Mouse (Mus musculus) heart, embryonic 16.5 days (tissue): ENCODE results near the gene Mrpl39. TPM values are rescaled to one million over a fixed set of nuclear protein-coding genes. Genes with fewer than 3 reads are reported as not detected.

Experiments used
- ATAC-seq: fragments of 200-750 bp; cut with Nextera tagmentation; replicated peaks from 2 replicates; pipeline ENCODE4 v1.8.0; 2017; ENCODE audit warnings: moderate number of reproducible peaks; ENCODE audit not compliant: insufficient read depth, low FRiP score; ENCODE audit errors: extremely low read depth
- H3K27ac ChIP-seq: fragments of 300-500 bp; sonication (generic); 2 replicates; pipeline ENCODE4 v1.5.1; 2014; ENCODE audit warnings: mild to moderate bottlenecking, low read length, control low read depth, moderate library complexity
- H3K27me3 ChIP-seq: fragments of 300-500 bp; sonication (generic); 2 replicates; pipeline ENCODE4 v1.6.1; 2014; ENCODE audit warnings: low read length, mixed read lengths; ENCODE audit not compliant: control insufficient read depth, insufficient read depth
- H3K36me3 ChIP-seq: fragments of 300-500 bp; sonication (generic); 2 replicates; pipeline ENCODE4 v1.6.1; 2014; ENCODE audit not compliant: control insufficient read depth, insufficient read depth
- H3K4me1 ChIP-seq: fragments of 300-500 bp; sonication (generic); 2 replicates; pipeline ENCODE4 v1.6.1; 2014; ENCODE audit warnings: low read length, mixed read lengths; ENCODE audit not compliant: control insufficient read depth, insufficient read depth
- H3K4me2 ChIP-seq: fragments of 300-500 bp; sonication (generic); 2 replicates; pipeline ENCODE4 v1.6.1; 2014; ENCODE audit warnings: low read depth, mild to moderate bottlenecking, control low read depth, low read length
- H3K4me3 ChIP-seq: fragments of 300-500 bp; sonication (generic); 2 replicates; pipeline ENCODE4 v1.5.1; 2014; ENCODE audit warnings: mild to moderate bottlenecking, control low read depth, low read length
- H3K9ac ChIP-seq: fragments of 300-500 bp; sonication (generic); 2 replicates; pipeline ENCODE4 v1.6.1; 2014; ENCODE audit warnings: low read length, control low read depth
- H3K9me3 ChIP-seq: fragments of 300-500 bp; sonication (generic); replicated peaks from 2 replicates; pipeline ENCODE4 v1.6.1; 2016; ENCODE audit warnings: low read length; ENCODE audit not compliant: control insufficient read depth
- WGBS: fragments of 180-500 bp; shearing (Covaris S2); extraction: QIAGEN DNeasy Blood & Tissue Kit; methylation state at CpG from one replicate; pipeline ENCODE4 v1.1.7; 2014; 5-methylcytosine and 5-hydroxymethylcytosine counted together
- polyA plus RNA-seq: library from polyadenylated mRNA; unstranded; fragments of >200 nt; fragmentation: Nextera tagmentation; extraction: Ambion mirVana; gene quantifications from 2 replicates; pipeline ENCODE4 v1.2.1, GENCODE M21; 2015

Gene Mrpl39
- polyA plus RNA-seq, 1 experiment from 2014 or later, result 53.4 TPM

- ATAC-seq, result no peak
Measured at GRCm38 (mm10) chr16:84716724-84717617, 18.6 kb downstream of the Mrpl39 start.

GRCm38 (mm10) chr16:84716197-84716596, 19.3 kb downstream of the Mrpl39 start:
- no peak overlapping the region for H3K4me3 ChIP-seq
- H3K9me3 ChIP-seq, result no peaks in the 10 kb centered on the region
- no peak overlapping the region for H3K27ac ChIP-seq
- 81% methylated on average over 7 of the region's 7 CpGs for WGBS
- peaks cover 14% of the 10 kb centered on the region for H3K36me3 ChIP-seq
- ATAC-seq, result no peak
- no peak overlapping the region for H3K4me2 ChIP-seq
- no peak overlapping the region for H3K9ac ChIP-seq
- no peaks in the 10 kb centered on the region for H3K27me3 ChIP-seq
- no peaks in the 10 kb centered on the region for H3K4me1 ChIP-seq

More at GRCm38 (mm10) chr16:84716724-84717617, 18.6 kb downstream of the Mrpl39 start:
- Histone ChIP-seq H3K4me1 (no peaks in the 10 kb centered on the region), H3K4me3 (no peak overlapping the region), H3K9ac (no peak overlapping the region), H3K4me2 (no peak overlapping the region), H3K9me3 (no peaks in the 10 kb centered on the region), H3K27ac (no peak overlapping the region), H3K27me3 (no peaks in the 10 kb centered on the region), H3K36me3 (peaks cover 21% of the 10 kb centered on the region)
- 75% methylated on average over 13 of the region's 13 CpGs for WGBS

- WGBS, result 91% methylated on average over 6 of the region's 6 CpGs
Measured at GRCm38 (mm10) chr16:84714978-84715377, 20.6 kb downstream of the Mrpl39 start.

GRCm38 (mm10) chr16:84713926-84714325, 21.6 kb downstream of the Mrpl39 start:
- Histone ChIP-seq H3K4me2 (no peak overlapping the region), H3K9me3 (no peaks in the 10 kb centered on the region), H3K27ac (no peak overlapping the region), H3K4me1 (no peaks in the 10 kb centered on the region), H3K27me3 (no peaks in the 10 kb centered on the region), H3K36me3 (peaks cover 7% of the 10 kb centered on the region; the same call in 1 of the 2 replicates), H3K9ac (no peak overlapping the region), H3K4me3 (no peak overlapping the region)
- 78% methylated on average over 4 of the region's 4 CpGs for WGBS
- no peak for ATAC-seq

More at GRCm38 (mm10) chr16:84714978-84715377, 20.6 kb downstream of the Mrpl39 start:
- peaks cover 7% of the 10 kb centered on the region; the same call in 1 of the 2 replicates for H3K36me3 ChIP-seq
- H3K4me1 ChIP-seq, result no peaks in the 10 kb centered on the region
- no peak for ATAC-seq
- H3K4me2 ChIP-seq, result no peak overlapping the region
- H3K9me3 ChIP-seq, result no peaks in the 10 kb centered on the region
- no peaks in the 10 kb centered on the region for H3K27me3 ChIP-seq
- H3K9ac ChIP-seq, result no peak overlapping the region
- no peak overlapping the region for H3K27ac ChIP-seq
- no peak overlapping the region for H3K4me3 ChIP-seq

GRCm38 (mm10) chr16:84713156-84713555, 22.4 kb downstream of the Mrpl39 start:
- Histone ChIP-seq H3K4me2 (no peak overlapping the region), H3K9ac (no peak overlapping the region), H3K27me3 (no peaks in the 10 kb centered on the region), H3K27ac (no peak overlapping the region), H3K36me3 (peaks cover 3% of the 10 kb centered on the region; the same call in 1 of the 2 replicates), H3K9me3 (no peaks in the 10 kb centered on the region), H3K4me1 (no peaks in the 10 kb centered on the region), H3K4me3 (no peak overlapping the region)
- WGBS, result 70% methylated on average over 4 of the region's 4 CpGs
- ATAC-seq, result no peak

GRCm38 (mm10) chr16:84708649-84709048, 26.9 kb downstream of the Mrpl39 start:
- H3K4me3 ChIP-seq, result no peak overlapping the region
- no peaks in the 10 kb centered on the region for H3K36me3 ChIP-seq
- peaks cover 3% of the 10 kb centered on the region; the same call in 1 of the 2 replicates for H3K27me3 ChIP-seq
- no peak overlapping the region for H3K9ac ChIP-seq
- no peaks in the 10 kb centered on the region for H3K9me3 ChIP-seq
- WGBS, result 59% methylated on average over 2 of the region's 2 CpGs
- H3K4me1 ChIP-seq, result no peaks in the 10 kb centered on the region; the same call in 1 of the 2 replicates
- no peak overlapping the region for H3K27ac ChIP-seq
- no peak for ATAC-seq
- no peak overlapping the region for H3K4me2 ChIP-seq

GRCm38 (mm10) chr16:84707802-84708201, 27.7 kb downstream of the Mrpl39 start:
- Histone ChIP-seq H3K4me2 (no peak overlapping the region), H3K36me3 (no peaks in the 10 kb centered on the region), H3K9me3 (no peaks in the 10 kb centered on the region), H3K9ac (no peak overlapping the region), H3K27ac (no peak overlapping the region), H3K27me3 (peaks cover 3% of the 10 kb centered on the region; the same call in 1 of the 2 replicates), H3K4me3 (no peak overlapping the region), H3K4me1 (no peaks in the 10 kb centered on the region; the same call in 1 of the 2 replicates)
- ATAC-seq, result no peak
- WGBS, result 64% methylated on average over 4 of the region's 4 CpGs

- H3K9ac ChIP-seq, result no peak overlapping the region
- H3K4me1 ChIP-seq, result no peaks in the 10 kb centered on the region; the same call in 1 of the 2 replicates
- WGBS, result 77% methylated on average over 6 of the region's 6 CpGs
- no peak overlapping the region for H3K27ac ChIP-seq
- no peak overlapping the region for H3K4me2 ChIP-seq
- H3K9me3 ChIP-seq, result no peaks in the 10 kb centered on the region
- peaks cover 3% of the 10 kb centered on the region; the same call in 1 of the 2 replicates for H3K27me3 ChIP-seq
- H3K4me3 ChIP-seq, result no peak overlapping the region
- no peaks in the 10 kb centered on the region for H3K36me3 ChIP-seq
- ATAC-seq, result no peak
Measured at GRCm38 (mm10) chr16:84706571-84706970, 29.0 kb downstream of the Mrpl39 start.

- no peaks in the 10 kb centered on the region; the same call in 1 of the 2 replicates for H3K4me1 ChIP-seq
- H3K9me3 ChIP-seq, result no peaks in the 10 kb centered on the region
- no peak for ATAC-seq
- H3K27me3 ChIP-seq, result peaks cover 3% of the 10 kb centered on the region; the same call in 1 of the 2 replicates
- 48% methylated on average over 5 of the region's 5 CpGs for WGBS
- no peaks in the 10 kb centered on the region for H3K36me3 ChIP-seq
- no peak overlapping the region for H3K4me3 ChIP-seq
- no peak overlapping the region for H3K9ac ChIP-seq
- H3K4me2 ChIP-seq, result no peak overlapping the region
- no peak overlapping the region for H3K27ac ChIP-seq
Measured at GRCm38 (mm10) chr16:84705507-84705906, 30.0 kb downstream of the Mrpl39 start.
